Mouse (Mus musculus) embryo, embryonic 10 days (tissue): ENCODE measurements at regions not wholly inside any gene's neighbourhood (a gene's known extent, or its start where the extent isn't known, plus 50 kb on each side); places are given as distances from the start of the nearest gene placed in this dataset.

Source experiments
- DNase-seq: peaks from one replicate; pipeline ENCODE4 v3.0.0-alpha.2; 2015; ENCODE audit warnings: low spot score

GRCm38 (mm10) chr14:106924026-106924425 lies 818.0 kb downstream of the Trim52 start:
- DNase-seq = no peak

- DNase-seq = no peak
Observed at GRCm38 (mm10) chr14:106924443-106924842, 818.4 kb downstream of the Trim52 start.

- no peak for DNase-seq
Observed at GRCm38 (mm10) chr14:106945261-106945660, 839.3 kb downstream of the Trim52 start.

GRCm38 (mm10) chr14:106977958-106978357 lies 872.0 kb downstream of the Trim52 start:
- DNase-seq = no peak

DNA sequence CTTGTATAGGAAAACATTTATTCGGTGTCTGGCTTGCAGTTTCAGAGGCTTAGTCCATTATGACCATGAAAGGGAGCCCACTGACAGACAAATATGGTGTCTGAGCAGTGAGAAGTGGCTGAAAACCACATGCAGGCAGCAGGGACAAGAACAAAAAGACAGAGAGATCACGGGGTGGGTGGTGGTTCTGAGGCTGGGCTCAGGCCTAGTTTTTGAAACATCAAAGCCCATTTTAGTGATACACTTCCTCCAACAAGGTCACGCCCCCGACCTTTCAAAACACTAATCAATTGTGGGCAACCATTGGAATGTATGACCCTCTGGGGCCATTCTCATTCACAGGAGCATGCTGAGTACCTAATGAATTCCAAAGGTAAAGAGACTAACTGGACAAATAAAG lies 874.8 kb downstream of the Trim52 start:
- DNase-seq = peak; percentile 87

GRCm38 (mm10) chr14:106997565-106998279 lies 891.7 kb downstream of the Trim52 start:
- DNase-seq = no peak

- no peak for DNase-seq
Observed at GRCm38 (mm10) chr14:107004981-107005380, 899.0 kb downstream of the Trim52 start.

- no peak for DNase-seq
Observed at GRCm38 (mm10) chr14:107009617-107010016, 903.6 kb downstream of the Trim52 start.

DNA sequence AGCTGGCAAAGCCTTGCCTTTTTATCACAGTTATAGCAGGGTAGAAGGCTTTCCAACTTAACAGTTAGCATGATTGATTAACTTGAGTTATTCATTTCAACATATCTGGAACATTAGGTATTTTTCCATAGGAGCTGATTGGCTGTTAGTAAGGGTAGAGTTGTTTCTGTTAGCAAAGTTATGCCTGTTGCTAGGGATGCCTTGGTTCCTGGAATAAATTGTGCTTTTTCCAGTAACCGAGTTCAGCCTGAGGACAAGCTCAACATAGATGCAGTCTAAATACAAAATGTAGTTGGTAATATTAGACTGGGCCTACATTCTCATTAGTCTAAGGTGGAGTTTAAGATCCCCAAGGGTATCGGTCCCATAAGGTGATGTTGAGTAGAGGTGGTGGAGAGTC lies 927.8 kb downstream of the Trim52 start:
- no peak for DNase-seq

DNA sequence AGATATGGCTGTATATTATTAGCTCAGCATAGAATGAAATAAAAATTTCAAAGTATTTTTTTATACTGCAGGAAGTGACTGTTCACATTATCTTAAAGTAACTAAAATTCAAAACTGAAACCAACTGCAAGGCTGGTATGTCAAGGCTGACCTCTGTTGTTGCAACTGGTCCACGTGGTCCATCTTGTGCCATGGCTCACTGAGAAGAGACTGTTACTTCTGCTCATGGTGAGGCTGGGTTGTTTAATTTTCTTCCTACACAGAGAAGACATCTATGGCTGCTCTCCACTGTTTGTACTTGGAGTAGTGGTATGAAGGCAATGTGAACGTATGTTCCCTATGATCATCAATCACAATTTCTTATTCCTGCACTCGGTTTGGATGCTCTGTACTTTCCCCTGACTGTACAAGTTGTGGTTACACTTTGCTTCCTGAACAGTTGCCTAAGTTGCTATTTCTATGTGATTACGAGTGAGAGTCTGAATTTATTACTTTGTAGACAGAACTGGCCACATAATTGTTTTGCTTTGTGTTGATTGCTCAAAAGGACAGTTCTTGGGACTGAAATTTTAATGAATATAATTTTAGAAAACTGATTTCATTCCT lies 946.1 kb downstream of the Trim52 start:
- no peak for DNase-seq

- no peak for DNase-seq
Observed at GRCm38 (mm10) chr14:107068592-107068991, 962.6 kb downstream of the Trim52 start.

- no peak for DNase-seq
Observed at GRCm38 (mm10) chr14:107080407-107080806, 974.4 kb downstream of the Trim52 start.
